Mouse (Mus musculus) limb, embryonic 12.5 days (tissue): ENCODE results near the gene Atpif1. TPM values are rescaled to one million over a fixed set of nuclear protein-coding genes. Genes with fewer than 3 reads are reported as not detected.

Source experiments
- ATAC-seq: fragments of 200-750 bp; cut with Nextera tagmentation; 2 replicates; pipeline ENCODE4 v1.8.0; 2017; ENCODE audit warnings: low read depth, moderate TSS enrichment; ENCODE audit not compliant: insufficient number of reproducible peaks, insufficient read depth, low FRiP score, low TSS enrichment
- H3K27ac ChIP-seq: fragments of 300-500 bp; sonication (generic); 2 replicates; pipeline ENCODE4 v1.5.1; 2016; ENCODE audit warnings: mild to moderate bottlenecking, moderate library complexity
- H3K27me3 ChIP-seq: fragments of 300-500 bp; sonication (generic); 2 replicates; pipeline ENCODE4 v1.6.1; 2016; ENCODE audit warnings: mild to moderate bottlenecking, moderate library complexity
- H3K36me3 ChIP-seq: fragments of 300-500 bp; sonication (generic); 2 replicates; pipeline ENCODE4 v1.6.1; 2016; ENCODE audit warnings: mild to moderate bottlenecking, moderate library complexity
- H3K4me1 ChIP-seq: fragments of 300-500 bp; sonication (generic); replicated peaks from 2 replicates; pipeline ENCODE4 v1.6.1; 2016
- H3K4me2 ChIP-seq: fragments of 300-500 bp; sonication (generic); 2 replicates; pipeline ENCODE4 v1.6.1; 2016; ENCODE audit warnings: mild to moderate bottlenecking, moderate library complexity
- H3K4me3 ChIP-seq: fragments of 300-500 bp; sonication (generic); replicated peaks from 2 replicates; pipeline ENCODE4 v1.5.1; 2016; ENCODE audit warnings: mild to moderate bottlenecking
- H3K9ac ChIP-seq: fragments of 300-500 bp; sonication (generic); replicated peaks from 2 replicates; pipeline ENCODE4 v1.6.1; 2016; ENCODE audit warnings: mild to moderate bottlenecking, moderate library complexity
- H3K9me3 ChIP-seq: fragments of 300-500 bp; sonication (generic); 2 replicates; pipeline ENCODE4 v1.6.1; 2016; ENCODE audit warnings: mild to moderate bottlenecking, moderate library complexity
- WGBS: fragments of 180-500 bp; shearing (Covaris S2); methylation state at CpG from one replicate; pipeline ENCODE4 v1.1.7; 2016; 5-methylcytosine and 5-hydroxymethylcytosine counted together
- polyA plus RNA-seq: library from polyadenylated mRNA; unstranded; fragments of >200 nt; fragmentation: Nextera tagmentation; extraction: Ambion mirVana; gene quantifications from 2 replicates; pipeline ENCODE4 v1.2.1, GENCODE M21; 2016

Gene Atpif1
- polyA plus RNA-seq, 1 experiment from 2014 or later, result 1,138 TPM

GRCm38 (mm10) chr4:132554221-132554620 lies 20.8 kb upstream of the Atpif1 start:
- no peak overlapping the region for H3K27ac ChIP-seq
- H3K4me3 ChIP-seq, result no peak overlapping the region
- no peaks in the 10 kb centered on the region for H3K9me3 ChIP-seq
- 68% methylated on average over 5 of the region's 5 CpGs for WGBS
- H3K27me3 ChIP-seq, result no peaks in the 10 kb centered on the region
- H3K4me2 ChIP-seq, result no peak overlapping the region
- peaks cover 57% of the 10 kb centered on the region for H3K36me3 ChIP-seq
- H3K9ac ChIP-seq, result no peak overlapping the region
- ATAC-seq, result no peak
- H3K4me1 ChIP-seq, result no peaks in the 10 kb centered on the region

GRCm38 (mm10) chr4:132545851-132546250 lies 12.4 kb upstream of the Atpif1 start:
- no peak overlapping the region for H3K9ac ChIP-seq
- peaks cover 94% of the 10 kb centered on the region for H3K36me3 ChIP-seq
- ATAC-seq, result no peak
- 48% methylated on average over 8 of the region's 8 CpGs for WGBS
- no peaks in the 10 kb centered on the region for H3K9me3 ChIP-seq
- H3K27ac ChIP-seq, result no peak overlapping the region
- no peaks in the 10 kb centered on the region for H3K27me3 ChIP-seq
- H3K4me2 ChIP-seq, result no peak overlapping the region
- H3K4me1 ChIP-seq, result no peaks in the 10 kb centered on the region
- no peak overlapping the region for H3K4me3 ChIP-seq

GRCm38 (mm10) chr4:132542724-132543123 lies 9.3 kb upstream of the Atpif1 start:
- ATAC-seq, result no peak
- Histone ChIP-seq H3K36me3 (peaks cover 91% of the 10 kb centered on the region), H3K4me1 (no peaks in the 10 kb centered on the region), H3K27ac (no peak overlapping the region), H3K9me3 (no peaks in the 10 kb centered on the region), H3K4me2 (no peak overlapping the region), H3K27me3 (no peaks in the 10 kb centered on the region), H3K4me3 (no peak overlapping the region), H3K9ac (no peak overlapping the region)
- WGBS, result 47% methylated on average over 1 of the region's 1 CpGs

GRCm38 (mm10) chr4:132541413-132541812 lies 8.0 kb upstream of the Atpif1 start:
- no peaks in the 10 kb centered on the region for H3K9me3 ChIP-seq
- H3K4me1 ChIP-seq, result peaks cover 7% of the 10 kb centered on the region
- no peak overlapping the region for H3K27ac ChIP-seq
- 90% methylated on average over 4 of the region's 4 CpGs for WGBS
- H3K36me3 ChIP-seq, result peaks cover 80% of the 10 kb centered on the region
- H3K9ac ChIP-seq, result no peak overlapping the region
- H3K27me3 ChIP-seq, result no peaks in the 10 kb centered on the region
- H3K4me3 ChIP-seq, result no peak overlapping the region
- H3K4me2 ChIP-seq, result no peak overlapping the region
- ATAC-seq, result no peak

GRCm38 (mm10) chr4:132539481-132539880 lies 6.0 kb upstream of the Atpif1 start:
- no peak overlapping the region for H3K27ac ChIP-seq
- H3K36me3 ChIP-seq, result peaks cover 63% of the 10 kb centered on the region
- no peak overlapping the region for H3K9ac ChIP-seq
- H3K4me2 ChIP-seq, result no peak overlapping the region
- no peaks in the 10 kb centered on the region for H3K9me3 ChIP-seq
- no peaks in the 10 kb centered on the region for H3K27me3 ChIP-seq
- H3K4me1 ChIP-seq, result peaks cover 13% of the 10 kb centered on the region
- no peak for ATAC-seq
- WGBS, result 93% methylated on average over 5 of the region's 5 CpGs
- H3K4me3 ChIP-seq, result no peak overlapping the region

- Histone ChIP-seq H3K36me3 (peaks cover 38% of the 10 kb centered on the region), H3K4me2 (peak within 1 kb of the TSS; percentile 83), H3K9me3 (no peaks in the 10 kb centered on the region), H3K4me1 (peaks cover 26% of the 10 kb centered on the region), H3K27me3 (no peaks in the 10 kb centered on the region), H3K9ac (peak within 1 kb of the TSS; percentile 94), H3K4me3 (peak within 1 kb of the TSS; percentile 100), H3K27ac (peak within 1 kb of the TSS; percentile 74)
- peak; percentile 68 for ATAC-seq
- under 1% methylated on average over 60 of the region's 60 CpGs for WGBS
These were observed 2.1 kb upstream of the Atpif1 start, which contains the start of gene Dnajc8 for GRCm38 (mm10) chr4:132535406-132536121. TSS of gene Dnajc8 (plus strand) at chr4:132535550.

GRCm38 (mm10) chr4:132532496-132532895 lies 963 bp downstream of the Atpif1 start:
- H3K4me1 ChIP-seq, result peaks cover 26% of the 10 kb centered on the region

GRCm38 (mm10) chr4:132530033-132530804 lies 3.2 kb downstream of the Atpif1 start:
- Histone ChIP-seq H3K4me1 (peaks cover 16% of the 10 kb centered on the region; the same call in 1 of the 2 replicates), H3K9ac (no peak overlapping the region), H3K4me2 (no peak overlapping the region), H3K9me3 (no peaks in the 10 kb centered on the region), H3K27me3 (no peaks in the 10 kb centered on the region), H3K36me3 (peaks cover 32% of the 10 kb centered on the region), H3K4me3 (no peak overlapping the region), H3K27ac (no peak overlapping the region)
- WGBS, result 94% methylated on average over 20 of the region's 20 CpGs
- ATAC-seq, result no peak

More at GRCm38 (mm10) chr4:132532496-132532895, 963 bp downstream of the Atpif1 start:
- Histone ChIP-seq H3K9me3 (no peaks in the 10 kb centered on the region), H3K9ac (peak overlapping the region; percentile 88), H3K27me3 (no peaks in the 10 kb centered on the region), H3K4me3 (peak overlapping the region; percentile 72), H3K36me3 (peaks cover 32% of the 10 kb centered on the region), H3K4me2 (peak overlapping the region; percentile 80), H3K27ac (peak overlapping the region; percentile 88; the same call in 1 of the 2 replicates)
- WGBS, result 38% methylated on average over 5 of the region's 5 CpGs
- ATAC-seq, result no peak

- WGBS, result 82% methylated on average over 4 of the region's 4 CpGs
- Histone ChIP-seq H3K36me3 (peaks cover 32% of the 10 kb centered on the region), H3K27ac (no peak overlapping the region), H3K9me3 (no peaks in the 10 kb centered on the region), H3K4me2 (no peak overlapping the region), H3K4me1 (peaks cover 11% of the 10 kb centered on the region; the same call in 1 of the 2 replicates), H3K27me3 (no peaks in the 10 kb centered on the region), H3K9ac (no peak overlapping the region), H3K4me3 (no peak overlapping the region)
- ATAC-seq, result no peak
These were observed 4.1 kb downstream of the Atpif1 start for GRCm38 (mm10) chr4:132529344-132529743.

- peaks cover 5% of the 10 kb centered on the region; the same call in 1 of the 2 replicates for H3K4me1 ChIP-seq
- H3K27me3 ChIP-seq, result no peaks in the 10 kb centered on the region
- ATAC-seq, result no peak
- peaks cover 32% of the 10 kb centered on the region for H3K36me3 ChIP-seq
- H3K4me2 ChIP-seq, result no peak overlapping the region
- no peak overlapping the region for H3K27ac ChIP-seq
- H3K4me3 ChIP-seq, result no peak overlapping the region
- no peaks in the 10 kb centered on the region for H3K9me3 ChIP-seq
- no peak overlapping the region for H3K9ac ChIP-seq
- 90% methylated on average over 8 of the region's 8 CpGs for WGBS
These were observed 5.4 kb downstream of the Atpif1 start for GRCm38 (mm10) chr4:132527917-132528522.

- Histone ChIP-seq H3K27ac (no peak overlapping the region), H3K4me2 (no peak overlapping the region), H3K4me3 (no peak overlapping the region), H3K9me3 (no peaks in the 10 kb centered on the region), H3K36me3 (peaks cover 31% of the 10 kb centered on the region), H3K27me3 (no peaks in the 10 kb centered on the region), H3K9ac (no peak overlapping the region), H3K4me1 (no peaks in the 10 kb centered on the region)
- WGBS, result 52% methylated on average over 2 of the region's 2 CpGs
- no peak for ATAC-seq
These were observed 6.8 kb downstream of the Atpif1 start for GRCm38 (mm10) chr4:132526678-132527077.
